Mouse (Mus musculus): ENCODE results near the gene Wbp2nl. TPM values are rescaled to one million over a fixed set of nuclear protein-coding genes. Genes with fewer than 3 reads are reported as not detected.
"Not testable (repeated sequence)": the region's sequence is repeated elsewhere in the genome, so short reads cannot be mapped to it uniquely, and the experiment has no call there.

The Wbp2nl gene
- polyA plus RNA-seq, 1 experiment, result not detected

- H3K27ac ChIP-seq (ENCODE audit: insufficient read depth, low read depth, low read length), result no peak overlapping the region
- no peak overlapping the region for H3K4me3 ChIP-seq (ENCODE audit: insufficient read depth, low read depth, low read length)
- peaks cover 27% of the 10 kb centered on the region for H3K4me1 ChIP-seq (ENCODE audit: control insufficient read depth, insufficient read depth, low read length)
- no peak for TF ChIP-seq CTCF (IDR thresholded peaks at IDR 0.05; ENCODE audit: insufficient read depth, low read depth, low read length)
- no peak for TF ChIP-seq POLR2A (IDR thresholded peaks at IDR 0.05; ENCODE audit: insufficient read depth, low read depth, low read length)
- 84% methylated on average over 4 of the region's 4 CpGs for WGBS
Observed at GRCm38 (mm10) chr15:82350349-82350748, 51.6 kb downstream of the Wbp2nl start.

GRCm38 (mm10) chr15:82351480-82351879 is 52.7 kb downstream of the Wbp2nl start:
- Histone ChIP-seq H3K4me3 (ENCODE audit: insufficient read depth, low read depth, low read length) (no peak overlapping the region), H3K27ac (ENCODE audit: insufficient read depth, low read depth, low read length) (no peak overlapping the region), H3K4me1 (ENCODE audit: control insufficient read depth, insufficient read depth, low read length) (peaks cover 27% of the 10 kb centered on the region)
- TF ChIP-seq CTCF (IDR thresholded peaks at IDR 0.05; ENCODE audit: insufficient read depth, low read depth, low read length) (no peak), POLR2A (IDR thresholded peaks at IDR 0.05; ENCODE audit: insufficient read depth, low read depth, low read length) (no peak)
- WGBS, result 38% methylated on average over 3 of the region's 3 CpGs

- WGBS, result 14% methylated on average over 14 of the region's 14 CpGs
- no peak for TF ChIP-seq CTCF (IDR thresholded peaks at IDR 0.05; ENCODE audit: insufficient read depth, low read depth, low read length)
- TF ChIP-seq POLR2A (IDR thresholded peaks at IDR 0.05; ENCODE audit: insufficient read depth, low read depth, low read length), result no peak
- H3K4me3 ChIP-seq (ENCODE audit: insufficient read depth, low read depth, low read length), result peak overlapping the region; percentile 94
Observed at GRCm38 (mm10) chr15:82353078-82353744, 54.5 kb downstream of the Wbp2nl start.

GRCm38 (mm10) chr15:82353745-82354113 is 55.0 kb downstream of the Wbp2nl start:
- H3K4me3 ChIP-seq (ENCODE audit: insufficient read depth, low read depth, low read length), result peak overlapping the region; percentile 94
- under 1% methylated on average over 23 of the region's 23 CpGs for WGBS
- TF ChIP-seq CTCF (IDR thresholded peaks at IDR 0.05; ENCODE audit: insufficient read depth, low read depth, low read length), result no peak
- H3K27ac ChIP-seq (ENCODE audit: insufficient read depth, low read depth, low read length), result peak overlapping the region; percentile 92
- peaks cover 13% of the 10 kb centered on the region for H3K4me1 ChIP-seq (ENCODE audit: control insufficient read depth, insufficient read depth, low read length)

More at GRCm38 (mm10) chr15:82353078-82353744, 54.5 kb downstream of the Wbp2nl start:
- Histone ChIP-seq H3K4me1 (ENCODE audit: control insufficient read depth, insufficient read depth, low read length) (peaks cover 16% of the 10 kb centered on the region), H3K27ac (ENCODE audit: insufficient read depth, low read depth, low read length) (peak overlapping the region; percentile 92)

- 2% methylated on average over 57 of the region's 57 CpGs for WGBS
Observed at GRCm38 (mm10) chr15:82354126-82354945, 55.6 kb downstream of the Wbp2nl start, which contains the start of gene Ndufa6. Gene Ndufa6, minus strand, starts transcription at chr15:82354322.

GRCm38 (mm10) chr15:82358431-82359260 is 59.9 kb downstream of the Wbp2nl start:
- no peak overlapping the region for H3K4me3 ChIP-seq (ENCODE audit: insufficient read depth, low read depth, low read length)
- H3K27ac ChIP-seq (ENCODE audit: insufficient read depth, low read depth, low read length), result no peak overlapping the region
- TF ChIP-seq CTCF (IDR thresholded peaks at IDR 0.05; ENCODE audit: insufficient read depth, low read depth, low read length), result no peak
- no peak for TF ChIP-seq POLR2A (IDR thresholded peaks at IDR 0.05; ENCODE audit: insufficient read depth, low read depth, low read length)
- H3K4me1 ChIP-seq (ENCODE audit: control insufficient read depth, insufficient read depth, low read length), result peaks cover 6% of the 10 kb centered on the region
- 73% methylated on average over 22 of the region's 22 CpGs for WGBS

More at GRCm38 (mm10) chr15:82354126-82354945, 55.6 kb downstream of the Wbp2nl start, which contains the start of gene Ndufa6:
- Histone ChIP-seq H3K4me3 (ENCODE audit: insufficient read depth, low read depth, low read length) (peak within 1 kb of the TSS; percentile 94), H3K27ac (ENCODE audit: insufficient read depth, low read depth, low read length) (peak within 1 kb of the TSS; percentile 92), H3K4me1 (ENCODE audit: control insufficient read depth, insufficient read depth, low read length) (peaks cover 12% of the 10 kb centered on the region)
- peak; percentile 97 for TF ChIP-seq POLR2A (IDR thresholded peaks at IDR 0.05; ENCODE audit: insufficient read depth, low read depth, low read length)
- TF ChIP-seq CTCF (IDR thresholded peaks at IDR 0.05; ENCODE audit: insufficient read depth, low read depth, low read length), result peak; percentile 86

GRCm38 (mm10) chr15:82361459-82362018 is 62.8 kb downstream of the Wbp2nl start:
- no peak for TF ChIP-seq POLR2A (IDR thresholded peaks at IDR 0.05; ENCODE audit: insufficient read depth, low read depth, low read length)
- Histone ChIP-seq H3K27ac (ENCODE audit: insufficient read depth, low read depth, low read length) (no peak overlapping the region), H3K4me3 (ENCODE audit: insufficient read depth, low read depth, low read length) (no peak overlapping the region), H3K4me1 (ENCODE audit: control insufficient read depth, insufficient read depth, low read length) (no peaks in the 10 kb centered on the region)
- WGBS, result 61% methylated on average over 11 of the region's 11 CpGs

- Histone ChIP-seq H3K4me3 (ENCODE audit: insufficient read depth, low read depth, low read length) (no peak overlapping the region), H3K27ac (ENCODE audit: insufficient read depth, low read depth, low read length) (no peak overlapping the region), H3K4me1 (ENCODE audit: control insufficient read depth, insufficient read depth, low read length) (no peaks in the 10 kb centered on the region)
- 94% methylated on average over 4 of the region's 4 CpGs for WGBS
- TF ChIP-seq CTCF (IDR thresholded peaks at IDR 0.05; ENCODE audit: insufficient read depth, low read depth, low read length) (no peak), POLR2A (IDR thresholded peaks at IDR 0.05; ENCODE audit: insufficient read depth, low read depth, low read length) (no peak)
Observed at GRCm38 (mm10) chr15:82362234-82362633, 63.5 kb downstream of the Wbp2nl start.

GRCm38 (mm10) chr15:82363801-82364200 is 65.0 kb downstream of the Wbp2nl start:
- WGBS, result 82% methylated on average over 9 of the region's 12 CpGs
- not testable (repeated sequence) for H3K27ac ChIP-seq (ENCODE audit: insufficient read depth, low read depth, low read length); H3K4me1 ChIP-seq (ENCODE audit: control insufficient read depth, insufficient read depth, low read length); H3K4me3 ChIP-seq (ENCODE audit: insufficient read depth, low read depth, low read length)

Data from olfactory bulb, adult 2 months (tissue).